Mouse (Mus musculus) CH12.LX (cell line): ENCODE measurements at regions not wholly inside any gene's neighbourhood (a gene's known extent, or its start where the extent isn't known, plus 50 kb on each side); places are given as distances from the start of the nearest gene placed in this dataset.

Experiments
- DNase-seq: peaks from one replicate; pipeline ENCODE4 v3.0.0-alpha.2; 2013; ENCODE audit errors: extremely low read depth
- H3K27ac ChIP-seq: 2 replicates; pipeline ENCODE4 v1.5.1; 2012; ENCODE audit warnings: low read depth, mild to moderate bottlenecking, control low read depth, moderate library complexity; ENCODE audit not compliant: insufficient read depth
- H3K27me3 ChIP-seq: replicated peaks from 2 replicates; pipeline ENCODE3; 2012; ENCODE audit warnings: inconsistent platforms
- H3K36me3 ChIP-seq, 2 experiments: replicated peaks in 1 of 2; 2 replicates each; pipeline versions ENCODE3 to v1.6.1; 2012; ENCODE audit warnings: inconsistent platforms in 1 of 2, low read length in 1 of 2, mild to moderate bottlenecking in 1 of 2, mixed read lengths in 1 of 2, moderate library complexity in 1 of 2; ENCODE audit not compliant: control insufficient read depth in 1 of 2, insufficient read depth in 1 of 2
- H3K4me1 ChIP-seq, 2 experiments: 2 replicates each; pipeline ENCODE4 v1.6.1; 2012; ENCODE audit warnings: inconsistent platforms in 1 of 2, moderate library complexity in 1 of 2; ENCODE audit not compliant: insufficient read depth in 2 of 2, control insufficient read depth in 1 of 2
- H3K4me2 ChIP-seq: 2 replicates; pipeline ENCODE4 v1.6.1; 2012; ENCODE audit warnings: low read depth, mild to moderate bottlenecking, control low read depth; ENCODE audit not compliant: poor library complexity, insufficient read depth, severe bottlenecking
- H3K4me3 ChIP-seq, 3 experiments: fragments of 150-350 bp in 1 of 3; sonication (generic) in 1 of 3; replicated peaks in 1 of 3; 2 replicates each; pipeline versions ENCODE3 to v1.5.1; 2011 to 2012; ENCODE audit warnings: low read depth in 2 of 3, low read length in 2 of 3, mild to moderate bottlenecking in 2 of 3, moderate library complexity in 2 of 3, control low read depth in 1 of 3, improper control_type of control experiment in 1 of 3, inconsistent platforms in 1 of 3, mixed read lengths in 1 of 3; ENCODE audit not compliant: poor library complexity in 1 of 3
- H3K79me2 ChIP-seq: replicated peaks from 2 replicates; pipeline ENCODE4 v1.6.1; 2012; ENCODE audit warnings: mild to moderate bottlenecking, moderate library complexity; ENCODE audit not compliant: control insufficient read depth, poor library complexity, insufficient read depth, severe bottlenecking; ENCODE audit errors: extremely low read depth
- H3K9ac ChIP-seq: 2 replicates; pipeline ENCODE4 v1.6.1; 2012; ENCODE audit warnings: low read depth, mild to moderate bottlenecking, control low read depth, moderate library complexity; ENCODE audit not compliant: insufficient read depth
- H3K9me3 ChIP-seq: replicated peaks from 2 replicates; pipeline ENCODE3; 2012; ENCODE audit warnings: low read length, inconsistent platforms, mixed read lengths
- BHLHE40 ChIP-seq: IDR thresholded peaks from 2 replicates; pipeline ENCODE4 v1.6.1; 2011; ENCODE audit warnings: mild to moderate bottlenecking, low read depth, low read length, improper control_type of control experiment
- CHD2 ChIP-seq: IDR thresholded peaks from 2 replicates; pipeline ENCODE4 v1.6.1; 2011; ENCODE audit warnings: low read length, improper control_type of control experiment
- ELF1 ChIP-seq: IDR thresholded peaks from 2 replicates; pipeline ENCODE4 v1.6.1; 2014; ENCODE audit warnings: low read depth, mild to moderate bottlenecking, inconsistent platforms, low read length, improper control_type of control experiment
- GABPA ChIP-seq: IDR thresholded peaks from 2 replicates; pipeline ENCODE4 v1.6.1; 2012; ENCODE audit warnings: low read depth, low read length, improper control_type of control experiment, inconsistent platforms; ENCODE audit not compliant: insufficient replicate concordance
- HCFC1 ChIP-seq: IDR thresholded peaks from 2 replicates; pipeline ENCODE4 v1.6.1; 2012; ENCODE audit warnings: low read depth, mild to moderate bottlenecking, inconsistent platforms, low read length, improper control_type of control experiment
- IRF4 ChIP-seq: IDR thresholded peaks from 2 replicates; pipeline ENCODE4 v1.6.1; 2014; ENCODE audit warnings: low read depth, mild to moderate bottlenecking, inconsistent platforms, low read length, improper control_type of control experiment
- JUND ChIP-seq: conservative IDR thresholded peaks from 2 replicates; pipeline ENCODE4 v1.6.1; 2011; ENCODE audit warnings: low read depth, low read length, improper control_type of control experiment
- KAT2A ChIP-seq: IDR thresholded peaks from 2 replicates; pipeline ENCODE4 v1.6.1; 2012; ENCODE audit warnings: low read length, improper control_type of control experiment, inconsistent platforms; ENCODE audit not compliant: insufficient replicate concordance
- MAFK ChIP-seq: IDR thresholded peaks from 2 replicates; pipeline ENCODE4 v1.6.1; 2011; ENCODE audit warnings: low read length, improper control_type of control experiment; ENCODE audit not compliant: insufficient replicate concordance
- MAX ChIP-seq: IDR thresholded peaks from 2 replicates; pipeline ENCODE4 v1.6.1; 2011; ENCODE audit warnings: low read length, improper control_type of control experiment
- MEF2A ChIP-seq: IDR thresholded peaks from 2 replicates; pipeline ENCODE4 v1.6.1; 2014; ENCODE audit warnings: low read depth, mild to moderate bottlenecking, inconsistent platforms, low read length, improper control_type of control experiment, borderline replicate concordance
- MXI1 ChIP-seq: IDR thresholded peaks from 2 replicates; pipeline ENCODE4 v1.6.1; 2011; ENCODE audit warnings: mild to moderate bottlenecking, low read depth, low read length, improper control_type of control experiment
- MYC ChIP-seq: IDR thresholded peaks from 2 replicates; pipeline ENCODE4 v1.6.1; 2011; ENCODE audit warnings: low read depth, mild to moderate bottlenecking, improper control_type of control experiment, low read length
- NELFE ChIP-seq: IDR thresholded peaks from 2 replicates; pipeline ENCODE4 v1.6.1; 2011; ENCODE audit warnings: low read depth, low read length, improper control_type of control experiment
- PAX5 ChIP-seq: IDR thresholded peaks from 2 replicates; pipeline ENCODE4 v1.6.1; 2012; ENCODE audit warnings: low read length, inconsistent platforms, mixed read lengths
- POLR2A ChIP-seq: IDR thresholded peaks from 2 replicates; pipeline ENCODE4 v1.6.1; 2011; ENCODE audit warnings: low read depth, mild to moderate bottlenecking, improper control_type of control experiment, low read length
- POLR2AphosphoS2 ChIP-seq: IDR thresholded peaks from 2 replicates; pipeline ENCODE4 v1.6.1; 2011; ENCODE audit warnings: low read depth, low read length, improper control_type of control experiment
- RAD21 ChIP-seq: IDR thresholded peaks from 2 replicates; pipeline ENCODE4 v1.6.1; 2011; ENCODE audit warnings: low read depth, mild to moderate bottlenecking, low read length, improper control_type of control experiment, moderate library complexity
- RCOR1 ChIP-seq: conservative IDR thresholded peaks from 2 replicates; pipeline ENCODE4 v1.6.1; 2012; ENCODE audit warnings: low read depth, mild to moderate bottlenecking, inconsistent platforms, low read length, improper control_type of control experiment
- SIN3A ChIP-seq: IDR thresholded peaks from 2 replicates; pipeline ENCODE4 v1.6.1; 2012; ENCODE audit warnings: low read length, improper control_type of control experiment, inconsistent platforms
- UBTF ChIP-seq: IDR thresholded peaks from 2 replicates; pipeline ENCODE4 v1.6.1; 2012; ENCODE audit warnings: low read depth, mild to moderate bottlenecking, inconsistent platforms, low read length, improper control_type of control experiment, moderate library complexity
- USF2 ChIP-seq: conservative IDR thresholded peaks from 2 replicates; pipeline ENCODE4 v1.6.1; 2011; ENCODE audit warnings: low read depth, low read length, improper control_type of control experiment
- ZMIZ1 ChIP-seq: IDR thresholded peaks from 2 replicates; pipeline ENCODE4 v1.6.1; 2012; ENCODE audit warnings: low read depth, mild to moderate bottlenecking, inconsistent platforms, low read length, improper control_type of control experiment
- dilution Hi-C: fragments of 300-500 bp; cut with MboI; formaldehyde crosslinking; loops from 2 replicates; pipeline ENCODE4 v1.14.3; 2020; ENCODE audit warnings: low sequenced_read_pairs; ENCODE audit not compliant: extremely low pct_unique_long_range_greater_than_20kb, extremely low pct_ligation_motif_present
- in situ Hi-C: fragments of 300-500 bp; cut with MboI; formaldehyde crosslinking; loops from 3 replicates; pipeline ENCODE4 v1.14.3; 2019; ENCODE audit warnings: low sequenced_read_pairs, low pct_ligation_motif_present, low pct_unique_long_range_greater_than_20kb, mixed read lengths

DNA sequence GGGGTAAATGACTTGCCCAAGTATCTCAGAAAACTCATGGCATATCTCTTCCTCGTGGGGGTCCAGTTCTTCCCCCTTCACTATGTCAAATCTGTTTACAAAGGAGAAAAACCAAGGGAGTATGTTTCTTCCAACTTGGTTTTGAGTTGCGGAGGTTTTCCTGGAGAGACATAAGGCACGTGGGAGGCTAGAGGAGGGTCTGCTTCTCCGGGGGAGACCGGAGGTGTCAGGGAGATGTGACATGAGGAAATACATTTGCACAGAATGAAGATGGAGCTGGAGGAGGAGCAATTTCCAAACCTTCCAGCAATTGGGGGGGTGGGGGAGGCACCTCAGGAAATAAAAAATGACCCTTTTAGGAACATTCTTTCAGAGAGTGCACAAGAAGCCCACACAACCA is 112.0 kb upstream of the Mycn start:
- Histone ChIP-seq H3K27me3 (no peaks in the 10 kb centered on the region), H3K4me3 (no peak overlapping the region), H3K9me3 (no peaks in the 10 kb centered on the region), H3K36me3 (no peaks in the 10 kb centered on the region), H3K4me1 (peaks cover 0 to 2% of the 10 kb centered on the region in 2 experiments; a peak in 1 of 4 replicates), H3K4me2 (no peak overlapping the region), H3K79me2 (no peaks in the 10 kb centered on the region), H3K9ac (no peak overlapping the region), H3K27ac (no peak overlapping the region)
- dilution Hi-C loops, result no loop called here
- in situ Hi-C loops, result no loop called here
- TF ChIP-seq SIN3A (no peak), MAX (no peak), MAFK (no peak), IRF4 (no peak), HCFC1 (no peak), JUND (no peak), POLR2A (no peak), PAX5 (no peak), KAT2A (no peak), RCOR1 (no peak), ZMIZ1 (no peak), MXI1 (no peak), MYC (no peak), GABPA (no peak), USF2 (no peak), CHD2 (no peak), POLR2AphosphoS2 (no peak), MEF2A (no peak), NELFE (no peak), ELF1 (no peak)
- no peak for DNase-seq

DNA sequence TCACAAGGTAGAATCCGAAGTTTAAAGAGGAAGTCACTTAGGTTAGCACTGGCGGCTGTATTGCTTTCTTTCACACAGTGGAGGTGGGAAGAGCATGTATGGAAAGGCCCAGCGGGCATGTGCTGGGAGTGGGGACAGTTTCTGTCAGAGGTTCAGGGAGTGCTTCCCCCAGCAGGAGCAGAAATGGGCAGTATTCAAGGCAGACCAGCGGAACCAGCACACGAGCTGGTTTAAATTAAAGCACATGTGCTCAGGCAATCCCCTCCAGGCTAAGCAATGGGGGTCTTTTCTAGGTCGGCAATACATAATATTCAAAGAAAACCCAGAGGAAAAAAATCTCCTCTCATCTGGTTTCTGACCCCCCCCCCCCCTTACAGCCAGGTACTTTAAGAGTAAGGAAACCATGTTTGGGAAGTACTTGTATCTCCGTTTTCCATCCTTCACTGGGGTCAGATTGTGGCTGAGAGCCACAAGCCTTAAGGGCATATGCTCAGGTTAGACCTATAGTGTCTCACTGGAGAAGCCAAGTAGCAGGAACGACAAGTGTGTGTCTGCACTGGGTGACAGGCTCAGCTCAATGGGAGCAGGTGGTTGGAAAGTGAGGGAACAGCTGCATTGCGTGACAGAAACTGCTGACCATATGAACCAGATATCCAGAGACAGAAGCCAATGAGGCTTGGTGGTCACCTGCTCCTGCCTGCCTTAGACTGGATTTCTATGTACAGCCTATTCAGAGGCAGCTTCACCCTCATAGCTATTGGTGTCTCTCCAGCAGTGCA is 111.3 kb upstream of the Mycn start:
- H3K4me2 ChIP-seq, result no peak overlapping the region
- no peaks in the 10 kb centered on the region for H3K79me2 ChIP-seq
- in situ Hi-C loops (no loop called here), dilution Hi-C loops (no loop called here)
- H3K9ac ChIP-seq, result no peak overlapping the region
- H3K4me3 ChIP-seq, result no peak overlapping the region
- DNase-seq, result no peak
- H3K27ac ChIP-seq, result no peak overlapping the region
- H3K4me1 ChIP-seq, result peaks cover 0 to 2% of the 10 kb centered on the region in 2 experiments; a peak in 1 of 4 replicates
- H3K9me3 ChIP-seq, result no peaks in the 10 kb centered on the region
- H3K27me3 ChIP-seq, result no peaks in the 10 kb centered on the region
- TF ChIP-seq UBTF (no peak), NELFE (no peak), RAD21 (no peak), BHLHE40 (no peak), MEF2A (no peak)
- no peaks in the 10 kb centered on the region for H3K36me3 ChIP-seq
